Mouse (Mus musculus) retina, embryonic 14.5 days (tissue): ENCODE results near the gene Usp48.
A peak's percentile ranks its signal among the peaks of the same experiment; 100 is the strongest.

Experiments
- DNase-seq: peaks from one replicate; pipeline ENCODE4 v3.0.0-alpha.2; 2015; ENCODE audit warnings: low spot score

Usp48 gene

GRCm38 (mm10) chr4:137687234-137687825 is 93.8 kb downstream of the Usp48 start:
- no peak for DNase-seq

GRCm38 (mm10) chr4:137692107-137692902 is 98.8 kb downstream of the Usp48 start:
- no peak for DNase-seq

GRCm38 (mm10) chr4:137695300-137695699 is 101.7 kb downstream of the Usp48 start:
- no peak for DNase-seq

- DNase-seq, result no peak
These were observed 102.3 kb downstream of the Usp48 start for GRCm38 (mm10) chr4:137695900-137696299.

GRCm38 (mm10) chr4:137697156-137697885 is 103.8 kb downstream of the Usp48 start:
- no peak for DNase-seq

- DNase-seq, result no peak
These were observed 104.8 kb downstream of the Usp48 start for GRCm38 (mm10) chr4:137698076-137698985.

- DNase-seq, result no peak
These were observed 106.0 kb downstream of the Usp48 start for GRCm38 (mm10) chr4:137699264-137700211.

GRCm38 (mm10) chr4:137700960-137701359 is 107.4 kb downstream of the Usp48 start:
- DNase-seq, result no peak

GRCm38 (mm10) chr4:137703077-137703476 is 109.5 kb downstream of the Usp48 start:
- no peak for DNase-seq

- no peak for DNase-seq
These were observed 111.0 kb downstream of the Usp48 start for GRCm38 (mm10) chr4:137704561-137704960.

- DNase-seq, result no peak
These were observed 111.8 kb downstream of the Usp48 start for GRCm38 (mm10) chr4:137705379-137705778.

- DNase-seq, result no peak
These were observed 113.0 kb downstream of the Usp48 start for GRCm38 (mm10) chr4:137706510-137706909.

- DNase-seq, result peak; percentile 95
These were observed 113.8 kb downstream of the Usp48 start for GRCm38 (mm10) chr4:137707216-137707990.
